Mouse (Mus musculus): Measurements from ENCODE around the gene 4931406P16Rik. TPM values are rescaled to one million over a fixed set of nuclear protein-coding genes. Genes with fewer than 3 reads are reported as not detected.

Gene 4931406P16Rik
- polyA plus RNA-seq, 1 experiment from 2014 or later = 51.8 TPM

DNA sequence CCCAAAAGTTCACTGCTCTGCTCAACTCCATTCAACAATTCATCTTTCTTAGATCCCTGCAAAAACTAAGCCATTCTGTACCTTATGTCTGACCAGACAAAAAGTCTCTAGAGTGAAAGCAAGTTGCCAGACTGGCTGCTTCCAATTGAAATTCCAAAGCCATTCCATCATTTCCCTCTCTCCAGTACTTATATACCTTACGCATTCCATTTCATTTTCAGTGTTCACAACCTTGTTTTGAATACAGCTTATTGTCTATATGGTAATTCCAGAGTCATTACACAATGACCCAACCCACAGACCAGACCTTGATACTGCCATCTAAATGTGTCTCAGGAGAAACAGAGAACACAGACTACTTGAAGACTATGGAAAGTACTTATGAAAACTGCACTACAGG, 44.9 kb downstream of the 4931406P16Rik start:
- ATAC-seq (ENCODE audit: borderline replicate concordance, extremely low read depth, low FRiP score, low TSS enrichment) = no peak
- Histone ChIP-seq H3K36me3 (0 out of 2 replicates have a peak, but pooled peaks cover 3% of the 10 kb centered on the region), H3K27ac (peak overlapping the region; percentile 69), H3K4me1 (0 out of 2 replicates have a peak, but pooled peaks cover 6% of the 10 kb centered on the region), H3K27me3 (no peaks in the 10 kb centered on the region), H3K4me3 (no peak overlapping the region), H3K9me3 (no peaks in the 10 kb centered on the region), H3K4me2 (no peak overlapping the region), H3K9ac (no peak overlapping the region)
- WGBS = 68% methylated on average over 1 of the region's 1 CpGs

DNA sequence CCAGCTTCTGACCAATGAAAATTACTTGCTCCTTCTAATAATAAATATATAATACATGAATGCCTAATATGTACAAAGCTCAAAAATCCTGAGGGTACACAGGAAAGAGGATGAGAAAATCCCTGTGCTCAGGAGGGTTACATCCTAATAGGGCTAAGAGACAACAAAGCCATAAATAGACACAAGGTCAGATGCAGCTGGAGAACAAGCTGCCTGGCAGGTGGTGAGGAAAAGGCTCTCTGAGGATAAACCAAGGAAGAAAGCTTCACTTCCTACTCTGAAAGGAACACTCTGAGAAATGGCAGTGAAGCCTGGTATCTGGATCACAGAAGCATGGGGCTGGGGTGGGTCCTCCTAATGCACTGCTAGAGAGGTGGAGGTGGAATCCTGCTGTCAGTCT, 46.9 kb downstream of the 4931406P16Rik start:
- Histone ChIP-seq H3K27me3 (no peaks in the 10 kb centered on the region), H3K4me3 (no peak overlapping the region), H3K4me1 (0 out of 2 replicates have a peak, but pooled peaks cover 6% of the 10 kb centered on the region), H3K9me3 (no peaks in the 10 kb centered on the region), H3K27ac (peak overlapping the region; percentile 22; the same call in 1 of the 2 replicates), H3K9ac (no peak overlapping the region), H3K4me2 (no peak overlapping the region), H3K36me3 (peaks cover 21% of the 10 kb centered on the region; the same call in 1 of the 2 replicates)
- ATAC-seq (ENCODE audit: borderline replicate concordance, extremely low read depth, low FRiP score, low TSS enrichment) = no peak

DNA sequence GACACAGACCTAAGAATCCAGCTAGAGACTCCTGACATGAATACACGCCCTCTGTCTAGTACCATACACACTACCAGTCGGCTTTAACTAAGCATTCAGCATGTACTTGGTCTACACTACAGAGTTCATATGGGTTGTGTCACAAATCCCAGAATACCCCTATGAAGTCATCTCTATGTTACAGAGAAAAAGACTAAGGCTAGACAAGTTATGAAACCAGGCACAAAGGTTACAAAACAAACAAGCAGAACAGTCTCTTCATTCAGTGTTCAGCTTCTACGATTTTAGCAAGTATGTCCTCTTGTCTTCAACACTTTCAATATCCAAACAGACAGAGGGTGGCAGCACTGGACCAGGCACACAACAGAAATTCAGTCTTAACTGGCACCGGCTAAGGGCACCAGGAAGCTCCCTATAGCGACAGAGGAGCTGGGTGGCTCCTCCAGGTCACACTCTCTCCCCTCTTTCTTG, 47.4 kb downstream of the 4931406P16Rik start:
- peaks cover 25% of the 10 kb centered on the region; the same call in 1 of the 2 replicates for H3K36me3 ChIP-seq
- H3K4me3 ChIP-seq = no peak overlapping the region
- H3K4me1 ChIP-seq = 0 out of 2 replicates have a peak, but pooled peaks cover 6% of the 10 kb centered on the region
- H3K4me2 ChIP-seq = no peak overlapping the region
- H3K9ac ChIP-seq = no peak overlapping the region
- ATAC-seq (ENCODE audit: borderline replicate concordance, extremely low read depth, low FRiP score, low TSS enrichment) = no peak
- no peaks in the 10 kb centered on the region for H3K27me3 ChIP-seq
- WGBS = 40% methylated on average over 5 of the region's 5 CpGs
- no peak overlapping the region for H3K27ac ChIP-seq
- no peaks in the 10 kb centered on the region for H3K9me3 ChIP-seq

DNA sequence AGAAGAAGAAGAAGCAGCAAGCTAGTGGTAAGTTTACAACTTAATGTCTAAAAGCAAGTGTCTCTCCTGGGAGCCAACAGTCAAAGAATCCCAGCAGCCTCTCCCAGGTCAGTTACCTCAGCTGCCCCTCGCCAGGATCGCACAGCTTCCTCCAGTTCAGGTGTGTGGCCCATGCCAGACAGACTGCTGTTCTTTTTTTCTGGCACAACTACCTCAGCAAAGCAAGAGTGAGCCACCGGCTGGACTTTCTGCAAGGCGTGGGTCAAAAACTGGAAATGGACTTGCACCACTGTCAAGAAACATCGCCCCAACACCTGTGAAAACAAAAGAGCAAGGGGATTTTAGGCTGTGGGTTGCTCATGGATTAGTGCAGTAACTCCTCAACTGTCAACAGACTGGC, 49.9 kb downstream of the 4931406P16Rik start:
- Histone ChIP-seq H3K36me3 (peaks cover 47% of the 10 kb centered on the region; the same call in 1 of the 2 replicates), H3K27ac (no peak overlapping the region), H3K4me2 (no peak overlapping the region), H3K27me3 (no peaks in the 10 kb centered on the region), H3K9ac (no peak overlapping the region), H3K9me3 (no peaks in the 10 kb centered on the region), H3K4me3 (no peak overlapping the region), H3K4me1 (0 out of 2 replicates have a peak, but pooled peaks cover 6% of the 10 kb centered on the region)
- no peak for ATAC-seq (ENCODE audit: borderline replicate concordance, extremely low read depth, low FRiP score, low TSS enrichment)
- 87% methylated on average over 5 of the region's 5 CpGs for WGBS

DNA sequence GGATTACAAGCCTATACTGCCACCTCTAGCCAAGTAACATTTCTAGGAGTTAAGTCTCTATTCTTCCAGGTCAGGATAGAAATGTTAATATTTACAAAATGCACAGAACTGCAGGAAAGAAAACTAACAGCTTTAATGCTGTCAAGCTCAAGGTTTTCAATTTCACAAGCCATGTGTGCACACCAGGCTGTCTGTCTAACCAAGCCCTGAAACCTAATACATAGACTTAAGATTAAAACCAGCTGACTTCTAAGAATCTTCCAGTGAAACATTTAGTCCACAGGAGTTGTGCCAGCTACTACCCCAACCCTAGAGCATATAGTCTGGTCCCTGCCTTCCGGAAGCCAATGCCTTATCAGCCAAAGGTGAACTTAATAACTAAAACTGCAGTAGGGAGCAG, 54.9 kb downstream of the 4931406P16Rik start:
- H3K4me2 ChIP-seq = no peak overlapping the region
- H3K27me3 ChIP-seq = no peaks in the 10 kb centered on the region
- ATAC-seq (ENCODE audit: borderline replicate concordance, extremely low read depth, low FRiP score, low TSS enrichment) = no peak
- WGBS = 94% methylated on average over 1 of the region's 1 CpGs
- no peak overlapping the region for H3K4me3 ChIP-seq
- H3K4me1 ChIP-seq = no peaks in the 10 kb centered on the region; the same call in 1 of the 2 replicates
- H3K9ac ChIP-seq = no peak overlapping the region
- H3K9me3 ChIP-seq = no peaks in the 10 kb centered on the region
- H3K36me3 ChIP-seq = peaks cover 78% of the 10 kb centered on the region
- no peak overlapping the region for H3K27ac ChIP-seq

DNA sequence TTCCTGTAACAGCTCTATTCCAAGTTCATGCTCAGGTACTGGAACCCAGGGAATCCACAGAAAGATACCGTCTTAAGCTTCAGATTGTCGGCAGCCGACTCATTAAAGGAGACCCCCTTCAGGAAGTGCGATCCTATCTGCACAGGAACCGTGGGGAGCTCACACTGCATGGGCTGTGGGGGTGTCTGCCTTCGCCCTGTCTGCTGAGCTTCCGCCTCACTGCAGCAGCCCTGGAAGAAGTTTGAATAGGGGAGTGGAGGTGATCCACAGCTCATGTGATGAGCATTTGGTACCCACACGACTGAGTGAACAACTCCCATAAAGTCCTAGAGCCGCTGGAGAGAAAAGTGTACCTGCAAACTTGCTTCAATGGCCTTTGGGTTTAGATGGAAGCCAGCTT, 56.1 kb downstream of the 4931406P16Rik start:
- Histone ChIP-seq H3K9ac (no peak overlapping the region), H3K36me3 (peaks cover 77% of the 10 kb centered on the region), H3K4me1 (no peaks in the 10 kb centered on the region; the same call in 1 of the 2 replicates), H3K4me2 (no peak overlapping the region), H3K9me3 (no peaks in the 10 kb centered on the region), H3K27me3 (no peaks in the 10 kb centered on the region), H3K27ac (no peak overlapping the region), H3K4me3 (no peak overlapping the region)
- no peak for ATAC-seq (ENCODE audit: borderline replicate concordance, extremely low read depth, low FRiP score, low TSS enrichment)
- 75% methylated on average over 9 of the region's 9 CpGs for WGBS

DNA sequence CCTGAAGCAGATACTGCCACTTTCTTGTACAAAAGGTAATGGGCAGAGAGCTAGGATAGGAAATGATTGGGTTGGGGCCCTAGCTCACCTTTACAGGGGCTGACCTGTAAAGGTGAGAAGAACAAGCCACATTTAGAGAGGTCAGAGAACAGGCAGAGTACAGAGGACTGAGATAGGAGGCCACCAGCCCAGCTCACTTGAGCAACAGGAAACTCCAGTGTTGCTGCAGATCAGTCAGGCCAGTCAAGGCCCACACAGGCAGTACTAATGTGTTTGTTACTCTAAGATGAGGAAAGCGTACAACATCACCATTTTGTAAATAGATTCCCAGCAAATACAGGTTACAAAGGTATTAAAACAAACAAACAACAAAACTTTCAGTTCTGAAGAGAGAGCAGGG, 57.4 kb downstream of the 4931406P16Rik start:
- Histone ChIP-seq H3K27me3 (no peaks in the 10 kb centered on the region), H3K4me2 (no peak overlapping the region), H3K27ac (peak overlapping the region; percentile 66), H3K4me3 (no peak overlapping the region), H3K36me3 (peaks cover 66% of the 10 kb centered on the region), H3K4me1 (no peaks in the 10 kb centered on the region; the same call in 1 of the 2 replicates), H3K9ac (no peak overlapping the region), H3K9me3 (no peaks in the 10 kb centered on the region)
- no peak for ATAC-seq (ENCODE audit: borderline replicate concordance, extremely low read depth, low FRiP score, low TSS enrichment)
- 74% methylated on average over 1 of the region's 1 CpGs for WGBS

DNA sequence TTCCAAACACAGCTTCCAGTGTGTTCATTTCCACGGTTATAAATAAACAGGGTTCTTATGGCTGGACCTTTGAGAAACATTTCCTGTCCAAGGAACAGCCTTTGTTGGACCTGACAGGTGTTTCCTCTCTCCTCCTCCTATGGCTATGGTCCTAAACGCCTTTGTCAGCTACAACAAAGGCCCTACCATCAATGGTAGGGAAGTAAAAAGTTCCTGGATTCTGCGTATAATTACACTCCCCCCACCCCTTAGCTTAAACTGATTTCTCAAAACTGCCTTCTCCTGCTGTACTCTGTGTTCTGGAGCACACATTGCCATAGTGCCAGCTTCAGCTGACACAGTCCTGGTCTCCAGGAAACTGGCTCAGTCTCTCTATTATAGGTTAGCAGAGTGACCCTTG, 58.2 kb downstream of the 4931406P16Rik start:
- 0 out of 2 replicates have a peak overlapping the region, but pooled peaks have one; percentile 66 for H3K27ac ChIP-seq
- no peaks in the 10 kb centered on the region; the same call in 1 of the 2 replicates for H3K4me1 ChIP-seq
- H3K4me3 ChIP-seq = no peak overlapping the region
- no peak overlapping the region for H3K9ac ChIP-seq
- H3K4me2 ChIP-seq = no peak overlapping the region
- ATAC-seq (ENCODE audit: borderline replicate concordance, extremely low read depth, low FRiP score, low TSS enrichment) = peak; percentile 69
- H3K9me3 ChIP-seq = no peaks in the 10 kb centered on the region
- H3K36me3 ChIP-seq = peaks cover 66% of the 10 kb centered on the region
- H3K27me3 ChIP-seq = no peaks in the 10 kb centered on the region
- WGBS = 75% methylated on average over 3 of the region's 3 CpGs

DNA sequence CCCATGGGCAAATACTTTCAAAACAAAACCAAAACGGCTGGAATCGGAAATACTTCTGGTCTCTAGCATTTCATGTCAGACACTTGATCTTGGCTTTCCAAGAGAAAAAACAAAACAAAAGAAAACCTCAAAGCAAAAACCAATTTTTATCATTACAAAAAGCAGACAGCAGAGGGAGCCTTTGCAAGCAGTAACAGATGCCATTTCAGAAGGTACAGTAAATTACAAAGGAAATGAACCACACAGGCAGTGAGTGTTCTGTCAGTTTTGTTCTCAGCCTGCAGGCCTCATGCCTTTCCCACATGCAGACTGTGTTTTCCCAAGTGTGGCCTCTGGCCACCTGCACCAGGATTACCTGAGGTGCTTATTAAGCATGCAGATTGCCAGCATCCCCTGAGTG, 61.3 kb downstream of the 4931406P16Rik start:
- Histone ChIP-seq H3K4me3 (no peak overlapping the region), H3K27ac (no peak overlapping the region), H3K4me2 (no peak overlapping the region), H3K9me3 (no peaks in the 10 kb centered on the region), H3K9ac (no peak overlapping the region), H3K27me3 (no peaks in the 10 kb centered on the region), H3K36me3 (peaks cover 67% of the 10 kb centered on the region), H3K4me1 (no peaks in the 10 kb centered on the region; the same call in 1 of the 2 replicates)
- 71% methylated on average over 2 of the region's 2 CpGs for WGBS
- ATAC-seq (ENCODE audit: borderline replicate concordance, extremely low read depth, low FRiP score, low TSS enrichment) = no peak

DNA sequence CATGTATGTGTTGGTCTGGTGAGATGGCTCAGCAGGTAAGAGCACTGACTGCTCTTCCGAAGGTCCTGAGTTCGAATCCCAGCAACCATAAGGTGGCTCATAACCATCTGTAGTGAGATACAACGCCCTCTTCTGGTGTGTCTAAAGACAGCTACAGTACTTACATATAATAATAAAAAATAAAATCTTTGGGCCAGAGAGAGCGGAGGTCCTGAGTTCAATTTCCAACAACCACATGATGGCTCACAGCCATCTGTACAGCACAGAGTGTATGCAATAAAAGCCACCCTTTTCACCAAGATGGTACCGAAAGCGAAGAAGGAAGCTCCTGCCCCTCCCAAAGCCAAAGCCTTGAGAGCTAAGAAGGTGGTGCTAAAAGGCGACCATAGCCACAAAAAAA, 62.6 kb downstream of the 4931406P16Rik start, which contains the start of gene Gm6096:
Gene Gm6096, plus strand, starts transcription at position 301 of the 400 bp plus-strand sequence.
- Histone ChIP-seq H3K4me2 (no peak within 1 kb of the TSS), H3K27me3 (no peaks in the 10 kb centered on the region), H3K36me3 (peaks cover 67% of the 10 kb centered on the region), H3K4me1 (no peaks in the 10 kb centered on the region), H3K9ac (no peak within 1 kb of the TSS), H3K27ac (no peak within 1 kb of the TSS), H3K4me3 (no peak within 1 kb of the TSS), H3K9me3 (no peaks in the 10 kb centered on the region)
- no peak for ATAC-seq (ENCODE audit: borderline replicate concordance, extremely low read depth, low FRiP score, low TSS enrichment)
- 89% methylated on average over 7 of the region's 7 CpGs for WGBS

DNA sequence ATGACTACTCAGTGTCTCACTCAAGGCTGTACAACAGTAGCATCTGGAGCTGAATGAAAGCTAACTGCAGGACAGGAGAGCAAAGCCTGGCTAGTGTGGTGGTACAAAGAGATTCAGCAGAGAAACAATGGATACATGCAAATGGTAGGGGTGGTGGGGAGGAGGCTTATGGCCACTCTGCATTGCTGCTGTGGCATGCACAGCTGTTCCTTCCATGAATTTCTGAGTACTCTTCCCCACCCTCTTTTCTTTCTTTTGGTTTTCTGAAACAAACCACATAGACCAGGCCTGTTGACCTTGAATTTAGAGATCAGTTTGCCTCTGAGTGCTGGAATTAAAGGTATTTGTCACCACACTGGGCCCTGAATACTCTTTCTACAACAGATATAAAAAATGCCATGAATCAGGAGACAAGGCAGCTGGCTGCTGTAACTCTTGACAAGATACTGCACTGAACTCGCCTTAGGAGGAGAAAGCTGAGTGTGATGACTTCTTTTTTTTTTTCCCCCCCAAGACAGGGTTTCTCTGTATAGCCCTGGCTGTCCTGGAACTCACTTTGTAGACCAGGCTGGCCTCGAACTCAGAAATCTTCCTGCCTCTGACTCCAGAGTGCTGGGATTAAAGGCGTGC, 66.4 kb downstream of the 4931406P16Rik start:
- Histone ChIP-seq H3K27me3 (no peaks in the 10 kb centered on the region), H3K4me2 (no peak overlapping the region), H3K36me3 (peaks cover 73% of the 10 kb centered on the region), H3K9ac (no peak overlapping the region), H3K4me3 (no peak overlapping the region), H3K9me3 (no peaks in the 10 kb centered on the region), H3K27ac (no peak overlapping the region), H3K4me1 (no peaks in the 10 kb centered on the region)
- 88% methylated on average over 3 of the region's 3 CpGs for WGBS
- no peak for ATAC-seq (ENCODE audit: borderline replicate concordance, extremely low read depth, low FRiP score, low TSS enrichment)

DNA sequence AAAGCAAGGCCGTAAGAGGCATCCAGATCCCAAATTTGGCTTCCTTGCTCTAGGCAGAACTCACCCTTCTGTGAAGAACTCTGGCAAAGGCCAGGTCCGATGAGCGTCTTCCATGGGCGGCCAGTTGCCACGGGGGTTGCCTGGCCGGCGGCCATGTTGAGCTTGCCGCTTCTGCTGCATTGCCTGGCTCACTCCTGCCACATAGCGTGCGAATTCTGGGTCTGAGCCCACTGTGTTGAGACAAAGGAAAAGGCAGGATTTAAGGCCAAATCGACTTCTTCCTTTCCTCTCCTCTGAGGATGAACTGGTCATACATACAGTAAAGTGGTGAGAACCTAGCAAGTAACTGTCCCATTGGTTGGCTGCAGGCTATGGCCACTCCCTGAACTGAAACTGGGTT, 71.2 kb downstream of the 4931406P16Rik start:
- Histone ChIP-seq H3K4me1 (no peaks in the 10 kb centered on the region), H3K27me3 (no peaks in the 10 kb centered on the region), H3K36me3 (peaks cover 80% of the 10 kb centered on the region), H3K4me3 (no peak overlapping the region), H3K27ac (no peak overlapping the region), H3K9me3 (no peaks in the 10 kb centered on the region), H3K4me2 (no peak overlapping the region), H3K9ac (no peak overlapping the region)
- 93% methylated on average over 11 of the region's 11 CpGs for WGBS
- no peak for ATAC-seq (ENCODE audit: borderline replicate concordance, extremely low read depth, low FRiP score, low TSS enrichment)

All from lung, embryonic 15.5 days (tissue).